Mouse (Mus musculus) brown adipose tissue, adult 24 weeks (tissue): ENCODE measurements around the gene Tanc2. TPM values are rescaled to one million over a fixed set of nuclear protein-coding genes. Genes with fewer than 3 reads are reported as not detected.

Experiments
- H3K27ac ChIP-seq: fragments of 200-500 bp; replicated peaks from 2 replicates; pipeline ENCODE4 v1.5.1; 2012; ENCODE audit warnings: low read depth, mild to moderate bottlenecking, low read length
- H3K4me1 ChIP-seq: fragments of 200-500 bp; 2 replicates; pipeline ENCODE4 v1.6.1; 2012; ENCODE audit warnings: low read length, mixed read lengths; ENCODE audit not compliant: control insufficient read depth, insufficient read depth, insufficient read length
- H3K4me3 ChIP-seq: fragments of 200-500 bp; 2 replicates; pipeline ENCODE4 v1.5.1; 2012; ENCODE audit warnings: low read depth, mild to moderate bottlenecking, low read length, moderate library complexity; ENCODE audit not compliant: insufficient read depth
- polyA plus RNA-seq: library from polyadenylated mRNA; stranded (reverse); fragments of >200 nt; gene quantifications from 2 replicates; pipeline ENCODE4 v1.2.4, GENCODE M21; 2012; ENCODE audit not compliant: missing spikeins, insufficient read depth, insufficient read length

Tanc2 gene
- polyA plus RNA-seq, 1 experiment, result 6.9 TPM

DNA sequence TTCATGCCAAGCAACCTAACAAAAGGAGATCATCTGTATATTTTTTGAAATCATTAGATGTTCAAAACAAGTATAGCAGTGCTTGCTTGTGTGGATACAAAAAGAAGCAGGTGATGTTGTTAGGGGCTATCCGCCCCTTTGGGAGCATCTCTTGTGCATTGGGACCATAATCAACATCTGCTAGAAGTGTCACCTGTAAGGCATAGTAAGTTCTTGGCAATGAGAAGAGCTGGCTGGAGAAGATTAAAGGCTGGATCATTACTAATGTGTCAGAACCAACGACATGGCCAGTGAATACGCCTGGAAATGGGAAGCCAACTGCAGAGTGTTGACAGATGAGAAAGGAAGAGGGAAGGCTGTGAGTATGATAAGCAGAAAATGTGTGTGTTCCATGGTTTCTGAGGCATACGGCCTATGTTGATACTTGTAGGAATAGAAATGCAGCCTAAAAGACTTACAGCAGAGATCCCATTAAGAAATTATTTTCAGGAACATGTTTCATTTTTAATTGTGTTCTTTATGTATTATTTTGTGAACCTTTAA lies 142.3 kb downstream of the Tanc2 start:
- no peaks in the 10 kb centered on the region for H3K4me1 ChIP-seq
- no peak overlapping the region for H3K27ac ChIP-seq
- no peak overlapping the region for H3K4me3 ChIP-seq

DNA sequence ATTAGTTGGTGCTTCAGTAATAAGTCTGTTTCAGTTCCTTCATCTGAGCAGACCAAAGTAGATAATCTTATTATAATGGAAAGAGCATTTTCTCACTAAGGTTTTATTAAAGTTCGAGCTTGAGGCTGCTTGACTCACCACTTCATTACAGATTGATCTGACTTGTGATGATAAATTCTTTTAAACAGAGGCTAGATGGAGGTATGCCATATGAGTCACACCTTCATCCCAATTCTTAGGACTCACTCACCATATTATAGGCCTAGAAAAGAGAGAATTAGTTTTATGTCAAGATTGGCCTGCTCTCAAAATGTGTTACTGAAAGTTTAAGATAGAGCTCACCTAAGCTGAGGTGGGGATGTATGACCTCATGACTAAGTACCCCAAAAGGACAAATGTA lies 153.4 kb downstream of the Tanc2 start:
- Histone ChIP-seq H3K27ac (no peak overlapping the region), H3K4me3 (no peak overlapping the region)

DNA sequence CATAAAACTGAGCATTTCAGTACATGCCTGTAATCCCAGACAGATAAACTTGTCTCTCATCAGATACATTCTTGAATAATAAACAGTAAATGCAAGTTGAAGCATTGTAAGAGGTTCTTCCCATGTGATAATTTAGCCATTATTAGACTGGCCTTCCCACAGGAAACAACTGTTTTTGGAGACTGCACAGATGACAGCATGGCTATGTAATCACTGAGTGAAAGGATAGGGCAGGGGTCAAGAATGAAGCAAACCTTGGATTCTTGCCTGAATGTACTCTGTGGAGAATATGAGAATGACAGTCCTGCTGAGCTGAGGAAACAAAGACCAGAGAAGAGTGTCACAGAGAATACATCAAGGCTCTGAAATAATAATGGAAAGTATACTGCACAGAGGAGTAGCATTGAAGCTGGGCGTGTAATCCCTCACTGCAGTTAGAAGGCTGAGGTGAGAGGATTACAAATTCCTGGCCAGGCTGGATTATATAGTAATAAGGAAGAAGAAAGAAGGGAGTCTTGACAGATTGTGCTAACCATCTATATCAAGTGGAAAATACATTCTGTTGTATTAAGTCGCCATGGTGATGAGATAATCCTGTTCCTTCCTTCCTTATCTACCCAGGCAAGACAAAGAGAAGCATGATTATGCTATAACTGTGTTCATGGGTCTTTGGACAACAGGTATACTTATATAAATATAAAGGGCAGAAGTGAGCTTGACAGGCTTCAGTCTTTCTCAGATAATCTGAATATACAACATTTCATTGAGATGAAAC lies 159.7 kb downstream of the Tanc2 start:
- Histone ChIP-seq H3K4me3 (no peak overlapping the region), H3K27ac (peak overlapping the region; percentile 86)

More for the DNA sequence above, 153.4 kb downstream of the Tanc2 start:
- no peaks in the 10 kb centered on the region; the same call in 1 of the 2 replicates for H3K4me1 ChIP-seq

DNA sequence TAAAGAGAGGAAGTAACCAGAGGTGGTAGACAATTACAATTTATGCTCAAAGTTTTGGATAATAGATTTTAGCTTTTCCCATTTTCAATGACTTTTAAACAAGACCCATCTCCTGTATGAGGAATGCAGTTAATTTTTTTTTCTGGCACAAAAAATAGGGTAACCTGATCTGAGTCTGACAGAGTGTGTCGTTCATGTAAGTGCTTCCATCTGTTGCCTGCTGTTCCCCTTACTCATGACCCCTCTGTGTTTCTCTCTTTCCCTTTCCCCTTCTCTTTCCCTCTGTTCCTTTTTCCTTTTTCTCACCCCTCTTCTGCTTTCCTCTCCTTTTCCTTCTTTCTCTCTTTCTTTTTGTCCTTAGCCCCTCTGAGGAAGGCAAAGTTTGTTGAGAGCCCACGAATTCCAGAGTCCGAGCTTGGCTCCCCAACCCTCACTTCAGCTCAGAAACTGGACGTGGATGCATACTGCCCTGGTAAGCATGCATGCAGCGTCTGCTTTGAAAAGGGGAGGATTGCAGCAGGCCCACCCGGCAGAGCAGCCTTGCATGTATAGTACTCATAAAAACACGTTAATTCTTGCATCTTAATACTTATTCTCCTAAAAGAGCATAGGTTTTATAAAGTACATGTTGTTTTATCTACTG lies 168.9 kb downstream of the Tanc2 start:
- no peak overlapping the region for H3K4me3 ChIP-seq
- H3K27ac ChIP-seq, result no peak overlapping the region
- peaks cover 8% of the 10 kb centered on the region; the same call in 1 of the 2 replicates for H3K4me1 ChIP-seq

More for the DNA sequence above, 159.7 kb downstream of the Tanc2 start:
- H3K4me1 ChIP-seq, result peaks cover 2% of the 10 kb centered on the region

DNA sequence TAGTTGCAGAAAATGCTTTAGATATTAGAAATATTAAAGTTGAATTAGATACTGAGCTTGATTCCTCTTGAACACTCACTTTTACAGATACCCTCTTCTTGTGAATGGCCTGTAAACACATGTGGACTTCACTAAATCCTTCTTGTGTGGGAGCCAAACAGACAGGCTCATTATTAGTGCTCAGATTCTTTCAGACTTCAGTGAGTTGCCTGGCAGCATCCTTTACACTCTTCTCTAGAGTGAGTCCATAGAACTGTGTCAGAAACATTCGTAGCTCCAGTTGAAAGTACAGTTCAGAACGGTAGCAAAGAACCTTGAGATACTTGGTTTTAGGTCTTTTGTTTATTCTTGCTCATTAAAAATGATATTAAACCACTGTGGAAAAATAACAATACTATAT lies 169.6 kb downstream of the Tanc2 start:
- Histone ChIP-seq H3K4me3 (no peak overlapping the region), H3K27ac (no peak overlapping the region), H3K4me1 (peaks cover 8% of the 10 kb centered on the region; the same call in 1 of the 2 replicates)

DNA sequence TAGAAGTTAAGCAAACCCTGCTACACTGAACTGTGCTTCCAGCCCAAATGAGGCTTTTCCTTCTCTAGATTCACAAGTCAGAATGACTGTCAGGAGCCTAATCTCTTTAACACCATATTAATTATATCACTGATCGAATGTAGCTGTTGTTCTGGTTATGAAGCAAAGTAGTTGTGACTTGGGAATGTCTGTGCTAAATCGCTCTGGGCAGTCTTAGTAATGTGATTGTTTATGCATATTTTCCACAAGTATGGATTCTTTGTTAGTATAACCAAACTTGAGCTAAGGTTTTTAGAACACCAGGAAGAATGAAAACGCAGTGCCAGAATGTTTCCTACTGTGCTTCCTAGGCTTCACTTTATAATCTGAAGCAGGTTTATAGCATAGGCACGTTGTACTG lies 170.6 kb downstream of the Tanc2 start:
- Histone ChIP-seq H3K4me3 (no peak overlapping the region), H3K27ac (no peak overlapping the region), H3K4me1 (peaks cover 8% of the 10 kb centered on the region; the same call in 1 of the 2 replicates)

DNA sequence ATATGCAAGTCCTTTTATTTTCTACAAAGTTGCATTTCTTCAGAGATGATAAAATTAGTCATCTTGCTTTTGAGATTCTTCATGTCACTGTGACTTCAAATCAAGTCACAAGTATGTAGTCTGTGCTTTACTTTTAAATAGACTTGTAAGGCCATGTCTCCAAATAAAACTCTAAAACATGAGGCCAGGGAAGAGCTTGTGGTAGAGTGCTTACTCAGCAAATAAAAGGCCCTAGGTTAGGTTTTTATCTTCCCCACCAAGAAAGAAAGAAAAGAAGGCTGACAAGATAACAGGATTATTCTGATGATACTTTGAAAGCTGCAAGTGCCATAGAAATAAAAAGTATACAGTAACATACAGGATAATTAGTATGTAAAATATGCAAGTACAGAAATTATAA lies 188.0 kb downstream of the Tanc2 start:
- Histone ChIP-seq H3K4me1 (no peaks in the 10 kb centered on the region), H3K4me3 (no peak overlapping the region), H3K27ac (no peak overlapping the region)

DNA sequence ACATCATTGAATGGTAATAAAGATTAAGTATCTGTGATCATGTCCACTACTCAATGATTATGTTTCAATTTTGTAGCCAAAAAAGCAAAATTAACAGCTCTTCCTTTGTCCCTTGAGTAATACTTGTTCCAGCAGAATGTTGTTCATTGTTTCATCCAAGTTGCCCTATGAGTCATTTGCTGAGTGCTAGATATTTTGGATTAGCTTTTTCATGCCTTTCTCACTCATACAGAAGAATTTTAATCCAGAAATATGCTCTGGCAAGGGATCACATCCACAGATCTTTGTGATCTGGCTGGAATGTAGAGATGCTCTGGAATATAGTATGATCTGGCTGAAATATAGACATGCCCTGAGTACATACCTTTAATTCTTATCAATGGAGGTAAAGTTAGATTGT lies 202.7 kb downstream of the Tanc2 start:
- H3K4me1 ChIP-seq, result no peaks in the 10 kb centered on the region; the same call in 1 of the 2 replicates
- no peak overlapping the region for H3K4me3 ChIP-seq
- H3K27ac ChIP-seq, result no peak overlapping the region

DNA sequence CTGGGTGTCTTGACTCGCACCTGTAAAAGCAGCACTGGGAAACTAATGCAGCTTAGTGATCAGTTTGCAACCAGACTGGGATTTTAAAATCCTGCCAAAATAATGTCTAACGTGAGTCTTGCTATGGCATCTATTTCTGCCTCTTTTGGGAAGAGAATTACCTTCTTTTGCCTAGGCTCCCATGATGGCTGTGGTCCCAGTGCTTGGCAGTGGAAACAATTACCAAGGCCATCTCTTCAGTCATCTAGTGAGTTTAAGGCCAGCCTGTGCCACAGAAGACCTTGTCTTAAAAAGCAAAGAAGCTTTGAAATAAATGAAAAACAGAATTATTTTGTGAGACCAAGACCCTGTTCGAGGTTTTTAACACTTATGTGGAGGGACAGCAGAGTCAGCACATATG lies 213.9 kb downstream of the Tanc2 start:
- no peaks in the 10 kb centered on the region; the same call in 1 of the 2 replicates for H3K4me1 ChIP-seq
- no peak overlapping the region for H3K27ac ChIP-seq
- no peak overlapping the region for H3K4me3 ChIP-seq

DNA sequence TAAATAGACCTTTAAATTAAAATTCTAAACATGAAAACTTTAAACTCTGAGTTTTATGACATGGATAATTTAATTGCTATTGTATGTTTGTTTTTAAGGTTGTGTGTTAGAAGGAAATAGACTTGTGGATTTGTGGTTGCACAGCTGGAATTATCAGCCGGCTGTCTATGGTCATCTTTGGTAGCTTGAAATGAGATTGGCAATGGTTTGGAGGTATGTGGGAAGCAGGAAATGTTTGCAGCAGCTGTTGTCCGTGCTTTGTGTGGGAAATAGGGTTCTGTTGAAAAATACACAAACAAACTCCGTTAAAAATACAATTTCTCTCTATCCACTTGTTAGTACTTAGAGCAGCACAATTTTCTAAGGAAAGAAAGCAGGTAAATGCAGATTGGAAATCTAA lies 215.0 kb downstream of the Tanc2 start:
- Histone ChIP-seq H3K4me3 (no peak overlapping the region), H3K4me1 (no peaks in the 10 kb centered on the region; the same call in 1 of the 2 replicates), H3K27ac (no peak overlapping the region)

DNA sequence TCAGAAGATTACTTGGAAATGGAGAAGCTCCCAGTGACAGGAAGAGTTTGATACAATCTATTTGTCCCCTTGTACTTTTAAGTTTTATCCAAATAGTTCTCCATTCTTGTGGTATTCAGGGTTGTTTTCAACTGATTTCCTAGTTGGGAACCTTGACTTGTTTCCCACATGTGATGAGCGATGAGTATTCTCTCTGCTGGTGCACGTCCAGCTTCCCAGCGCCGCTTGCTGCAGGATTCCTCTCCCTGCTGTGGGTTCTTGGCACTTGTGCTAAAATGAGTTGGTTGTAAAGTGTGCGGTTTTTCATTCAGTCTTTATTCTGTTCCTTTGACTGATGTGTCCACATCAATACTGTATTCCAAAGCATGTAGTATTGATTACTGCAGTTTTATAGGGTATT lies 217.3 kb downstream of the Tanc2 start:
- Histone ChIP-seq H3K4me1 (no peaks in the 10 kb centered on the region; the same call in 1 of the 2 replicates), H3K27ac (no peak overlapping the region), H3K4me3 (no peak overlapping the region)

DNA sequence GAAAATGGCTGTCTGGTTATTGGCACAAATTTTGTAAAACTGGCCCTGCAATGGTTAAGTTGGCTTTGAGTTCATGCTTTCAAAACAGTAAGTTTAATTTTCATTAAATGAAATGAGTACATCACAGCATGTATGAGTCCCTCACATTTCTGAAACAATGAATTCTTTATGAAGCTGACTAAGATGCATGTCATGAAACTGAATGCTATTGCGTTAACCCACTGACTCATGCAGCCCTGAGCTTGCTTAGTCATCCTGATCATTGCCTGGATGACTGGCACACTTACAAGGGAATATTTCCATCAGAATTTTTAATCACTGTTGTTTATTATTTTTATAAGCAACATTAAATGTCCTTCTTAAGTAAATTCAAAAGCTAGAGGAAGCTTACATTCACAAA lies 233.5 kb downstream of the Tanc2 start:
- H3K27ac ChIP-seq, result no peak overlapping the region
- no peak overlapping the region for H3K4me3 ChIP-seq
- no peaks in the 10 kb centered on the region; the same call in 1 of the 2 replicates for H3K4me1 ChIP-seq

DNA sequence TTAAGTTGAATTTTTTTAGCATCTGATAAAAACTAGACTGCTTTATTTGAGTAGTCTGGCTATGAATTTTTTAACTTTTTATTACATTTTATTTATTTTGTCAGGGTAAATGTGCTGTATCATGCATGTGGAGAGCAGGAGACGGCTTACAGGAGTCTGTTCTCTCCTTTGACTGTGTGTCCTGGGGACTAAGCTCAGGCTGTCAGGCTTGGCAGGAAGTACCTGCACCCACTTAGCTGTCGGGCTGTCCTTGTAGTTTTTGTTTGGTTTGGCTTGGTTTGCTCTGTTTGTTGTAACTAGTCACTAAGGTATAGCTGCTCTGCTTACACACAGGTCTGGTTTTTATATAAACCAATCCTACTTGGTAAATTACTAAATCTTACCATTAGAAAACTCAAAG lies 234.0 kb downstream of the Tanc2 start:
- no peak overlapping the region for H3K4me3 ChIP-seq
- no peaks in the 10 kb centered on the region; the same call in 1 of the 2 replicates for H3K4me1 ChIP-seq
- H3K27ac ChIP-seq, result no peak overlapping the region

DNA sequence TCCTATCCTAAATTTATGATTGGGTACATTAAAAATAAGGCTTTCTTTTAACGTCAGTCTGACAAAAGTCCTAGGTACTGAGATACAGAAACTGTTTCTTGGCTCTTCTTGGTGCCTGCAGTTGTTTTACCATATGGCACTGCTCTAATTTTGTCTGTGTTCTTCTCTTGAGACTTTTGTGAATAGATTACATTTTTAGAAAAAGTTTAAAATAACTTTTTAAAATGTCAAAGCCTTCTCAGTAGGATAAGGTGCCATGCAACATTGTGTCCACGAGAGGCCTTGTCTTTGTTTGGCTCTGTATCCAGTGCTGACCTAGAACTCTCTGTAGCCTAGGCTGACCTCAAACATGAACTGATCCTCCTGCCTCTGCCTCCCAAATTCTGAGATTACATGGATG lies 238.4 kb downstream of the Tanc2 start:
- Histone ChIP-seq H3K27ac (no peak overlapping the region), H3K4me3 (no peak overlapping the region), H3K4me1 (no peaks in the 10 kb centered on the region; the same call in 1 of the 2 replicates)

DNA sequence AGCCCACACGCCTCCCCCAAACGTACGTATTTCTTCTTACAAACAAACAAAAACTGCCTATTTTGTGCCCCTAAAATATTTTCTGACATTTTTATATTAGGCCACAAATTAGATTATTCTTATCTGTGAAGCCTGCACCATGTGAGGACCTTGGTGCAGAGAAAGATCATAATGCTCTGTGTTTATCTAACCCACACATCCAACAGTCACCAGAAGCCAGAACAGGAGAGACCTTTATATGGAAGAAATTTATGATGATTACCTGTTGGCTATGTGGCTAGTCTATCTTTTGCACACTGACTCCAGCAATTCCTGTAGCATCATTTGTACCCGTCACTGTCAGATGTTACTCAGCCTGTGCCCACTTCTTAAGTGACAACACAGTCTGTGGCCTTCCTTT lies 245.4 kb downstream of the Tanc2 start:
- H3K4me3 ChIP-seq, result no peak overlapping the region
- H3K27ac ChIP-seq, result no peak overlapping the region

More for the DNA sequence above, 245.4 kb downstream of the Tanc2 start:
- H3K4me1 ChIP-seq, result no peaks in the 10 kb centered on the region
